Mouse (Mus musculus) v-Abl transformed pro-B cells (cell line): Measurements from ENCODE around the gene Gm13279.
"Not testable (repeated sequence)": the region's sequence is repeated elsewhere in the genome, so short reads cannot be mapped to it uniquely, and the experiment has no call there.

Source experiments
- in situ Hi-C, 2 experiments: fragments of 400-800 bp; cut with MboI; formaldehyde crosslinking; loops; one replicate each; pipeline ENCODE4 v1.15.1; 2025; ENCODE audit not compliant: unreplicated experiment in 2 of 2

The Gm13279 gene

GRCm38 (mm10) chr4:88797097-88797496, at the start of gene Gm13279:
TSS of gene Gm13279 (plus strand) at chr4:88797397.
- in situ Hi-C loops: not testable (repeated sequence)

- in situ Hi-C loops: no loop called here
These were observed 47.3 kb upstream of the Gm13279 start for GRCm38 (mm10) chr4:88749926-88750325.

GRCm38 (mm10) chr4:88754818-88755340, 42.3 kb upstream of the Gm13279 start, which contains the start of gene Gm13271:
TSS of gene Gm13271 (plus strand) at chr4:88754868.
- in situ Hi-C loops: not testable (repeated sequence)

- in situ Hi-C loops: not testable (repeated sequence)
These were observed 40.4 kb upstream of the Gm13279 start for GRCm38 (mm10) chr4:88756581-88757513.

- in situ Hi-C loops: not testable (repeated sequence)
These were observed 39.6 kb upstream of the Gm13279 start for GRCm38 (mm10) chr4:88757628-88758031.

GRCm38 (mm10) chr4:88758751-88759150, 38.4 kb upstream of the Gm13279 start:
- in situ Hi-C loops: not testable (repeated sequence)

- in situ Hi-C loops: not testable (repeated sequence)
These were observed 37.5 kb upstream of the Gm13279 start, which contains the start of gene Gm13283 for GRCm38 (mm10) chr4:88759610-88760268. TSS of gene Gm13283 (plus strand) at chr4:88760119.

GRCm38 (mm10) chr4:88760431-88760830, 36.8 kb upstream of the Gm13279 start:
- in situ Hi-C loops: not testable (repeated sequence)

- in situ Hi-C loops: not testable (repeated sequence)
These were observed 35.4 kb upstream of the Gm13279 start for GRCm38 (mm10) chr4:88761776-88762175.

GRCm38 (mm10) chr4:88762341-88762740, 34.9 kb upstream of the Gm13279 start:
- in situ Hi-C loops: not testable (repeated sequence)

- in situ Hi-C loops: not testable (repeated sequence)
These were observed 33.7 kb upstream of the Gm13279 start for GRCm38 (mm10) chr4:88763384-88764018.

GRCm38 (mm10) chr4:88773534-88773933, 23.7 kb upstream of the Gm13279 start, which contains the start of gene Gm13290:
TSS of gene Gm13290 (plus strand) at chr4:88773834.
- in situ Hi-C loops: not testable (repeated sequence)

GRCm38 (mm10) chr4:88776622-88777021, 20.6 kb upstream of the Gm13279 start, which contains the start of gene Gm13289:
TSS of gene Gm13289 (plus strand) at chr4:88776922.
- in situ Hi-C loops: not testable (repeated sequence)

GRCm38 (mm10) chr4:88779550-88779949, 17.6 kb upstream of the Gm13279 start, which contains the start of gene Gm13272:
TSS of gene Gm13272 (plus strand) at chr4:88779850.
- in situ Hi-C loops: not testable (repeated sequence)

GRCm38 (mm10) chr4:88780320-88780719, 16.9 kb upstream of the Gm13279 start:
- in situ Hi-C loops: not testable (repeated sequence)

- in situ Hi-C loops: not testable (repeated sequence)
These were observed 15.4 kb upstream of the Gm13279 start, which contains the start of gene Ifnz for GRCm38 (mm10) chr4:88781831-88782230. TSS of gene Ifnz (plus strand) at chr4:88782131.

GRCm38 (mm10) chr4:88782335-88782734, 14.9 kb upstream of the Gm13279 start:
- in situ Hi-C loops: not testable (repeated sequence)

GRCm38 (mm10) chr4:88785409-88785808, 11.8 kb upstream of the Gm13279 start, which contains the start of gene Gm13276:
TSS of gene Gm13276 (plus strand) at chr4:88785709.
- in situ Hi-C loops: not testable (repeated sequence)

GRCm38 (mm10) chr4:88788402-88788801, 8.8 kb upstream of the Gm13279 start, which contains the start of gene Gm13277:
TSS of gene Gm13277 (plus strand) at chr4:88788632.
- in situ Hi-C loops: not testable (repeated sequence)

GRCm38 (mm10) chr4:88791250-88791649, 5.9 kb upstream of the Gm13279 start, which contains the start of gene Gm13278:
TSS of gene Gm13278 (plus strand) at chr4:88791550.
- in situ Hi-C loops: not testable (repeated sequence)
